Mouse (Mus musculus) brain, embryonic 14.5 days (tissue): Measurements from ENCODE around the gene Osbpl9. TPM values are rescaled to one million over a fixed set of nuclear protein-coding genes. Genes with fewer than 3 reads are reported as not detected.

Experiments used
- DNase-seq: peaks from one replicate; pipeline ENCODE4 v3.0.0-alpha.2; 2011; ENCODE audit warnings: low read depth
- CTCF ChIP-seq: fragments of 200-500 bp; IDR thresholded peaks from 2 replicates; pipeline ENCODE4 v1.5.1; 2012; ENCODE audit warnings: inconsistent platforms, mild to moderate bottlenecking, moderate library complexity, borderline replicate concordance; ENCODE audit not compliant: insufficient read depth, insufficient read length; ENCODE audit errors: extremely low read depth
- POLR2A ChIP-seq: fragments of 200-500 bp; IDR thresholded peaks from 2 replicates; pipeline ENCODE4 v1.6.1; 2012; ENCODE audit warnings: mild to moderate bottlenecking, inconsistent platforms, borderline replicate concordance; ENCODE audit not compliant: poor library complexity, insufficient read depth, insufficient read length, severe bottlenecking; ENCODE audit errors: extremely low read depth
- polyA plus RNA-seq: library from polyadenylated mRNA; depleted of rRNA; stranded (reverse); fragments of >200 nt; gene quantifications from 2 replicates; pipeline ENCODE4 v1.2.3, GENCODE M21; 2012

Gene Osbpl9
- polyA plus RNA-seq, 1 experiment = 85.6 TPM

GRCm38 (mm10) chr4:109078941-109079340 is 123.1 kb downstream of the Osbpl9 start:
- no peak for DNase-seq
- TF ChIP-seq POLR2A = no peak
- TF ChIP-seq CTCF = no peak

GRCm38 (mm10) chr4:109073296-109073695 is 128.8 kb downstream of the Osbpl9 start:
- TF ChIP-seq POLR2A (no peak), CTCF (no peak)
- no peak for DNase-seq

GRCm38 (mm10) chr4:109072891-109073290 is 129.2 kb downstream of the Osbpl9 start:
- TF ChIP-seq CTCF (no peak), POLR2A (no peak)

GRCm38 (mm10) chr4:109065714-109066113 is 136.4 kb downstream of the Osbpl9 start:
- TF ChIP-seq CTCF = no peak
- TF ChIP-seq POLR2A = no peak
- DNase-seq = no peak

More at GRCm38 (mm10) chr4:109072891-109073290, 129.2 kb downstream of the Osbpl9 start:
- DNase-seq = no peak

GRCm38 (mm10) chr4:109064941-109065340 is 137.1 kb downstream of the Osbpl9 start:
- TF ChIP-seq POLR2A (no peak), CTCF (no peak)
- DNase-seq = no peak

- DNase-seq = no peak
- TF ChIP-seq CTCF (no peak), POLR2A (no peak)
Measured at GRCm38 (mm10) chr4:109059255-109059821, 142.7 kb downstream of the Osbpl9 start.

GRCm38 (mm10) chr4:109057640-109058039 is 144.4 kb downstream of the Osbpl9 start:
- DNase-seq = no peak
- no peak for TF ChIP-seq POLR2A
- no peak for TF ChIP-seq CTCF

- no peak for TF ChIP-seq POLR2A
- TF ChIP-seq CTCF = no peak
- no peak for DNase-seq
Measured at GRCm38 (mm10) chr4:109056351-109056750, 145.7 kb downstream of the Osbpl9 start.

- TF ChIP-seq POLR2A = no peak
- no peak for TF ChIP-seq CTCF
- DNase-seq = no peak
Measured at GRCm38 (mm10) chr4:109054003-109054402, 148.1 kb downstream of the Osbpl9 start.

- TF ChIP-seq CTCF (no peak), POLR2A (no peak)
- DNase-seq = peak; percentile 35
Measured at GRCm38 (mm10) chr4:109052282-109052681, 149.8 kb downstream of the Osbpl9 start.

- no peak for TF ChIP-seq POLR2A
- no peak for TF ChIP-seq CTCF
- no peak for DNase-seq
Measured at GRCm38 (mm10) chr4:109048258-109048657, 153.8 kb downstream of the Osbpl9 start.

- DNase-seq = no peak
- TF ChIP-seq CTCF = no peak
- TF ChIP-seq POLR2A = no peak
Measured at GRCm38 (mm10) chr4:109043756-109044155, 158.3 kb downstream of the Osbpl9 start.
